Mouse (Mus musculus): ENCODE measurements around the gene Aarsd1. TPM values are rescaled to one million over a fixed set of nuclear protein-coding genes. Genes with fewer than 3 reads are reported as not detected.
"Not testable (repeated sequence)": the region's sequence is repeated elsewhere in the genome, so short reads cannot be mapped to it uniquely, and the experiment has no call there.

Gene Aarsd1
- total RNA-seq, 4 experiments from 2014 or later: 47.2 to 57.2 (median 47.5) TPM

DNA sequence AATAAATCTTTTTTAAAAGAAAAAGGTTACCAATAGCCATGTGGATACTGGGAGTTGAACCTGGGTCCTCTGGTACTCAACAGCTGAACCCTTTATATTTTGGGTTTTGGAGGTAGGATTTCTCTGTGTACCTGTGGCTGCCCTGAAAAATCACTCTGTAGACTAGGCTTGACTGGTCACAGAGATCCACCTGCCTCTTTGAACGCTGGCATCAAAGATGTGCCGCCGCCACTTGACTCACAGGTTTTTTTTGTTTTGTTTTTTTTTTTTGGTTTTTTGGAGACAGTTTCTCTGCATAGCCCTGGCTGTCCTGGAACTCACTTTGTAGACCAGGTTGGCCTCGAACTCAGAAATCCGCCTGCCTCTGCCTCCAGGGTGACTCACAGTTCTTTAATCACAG lies 30.4 kb upstream of the Aarsd1 start:
- no peak for DNase-seq (ENCODE audit: low spot score in 2 of 2)

DNA sequence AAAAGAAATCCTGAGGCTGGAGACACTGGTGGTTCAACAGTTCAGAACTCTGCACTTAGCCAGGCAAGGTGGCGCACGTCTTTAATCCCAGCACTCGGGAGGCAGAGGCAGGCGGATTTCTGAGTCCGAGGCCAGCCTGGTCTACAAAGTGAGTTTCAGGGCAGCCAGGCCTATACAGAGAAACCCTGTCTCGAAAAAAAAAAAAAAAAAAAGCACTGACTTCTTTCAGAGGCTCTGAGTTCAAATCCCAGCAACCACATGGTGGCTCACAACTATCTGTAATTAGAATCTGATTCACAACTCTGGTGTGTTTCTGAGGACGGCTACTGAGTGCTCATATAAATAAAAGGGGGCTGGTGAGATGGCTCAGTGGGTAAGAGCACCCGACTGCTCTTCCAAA lies 29.4 kb upstream of the Aarsd1 start:
- not testable (repeated sequence) for DNase-seq (ENCODE audit: low spot score in 2 of 2)

DNA sequence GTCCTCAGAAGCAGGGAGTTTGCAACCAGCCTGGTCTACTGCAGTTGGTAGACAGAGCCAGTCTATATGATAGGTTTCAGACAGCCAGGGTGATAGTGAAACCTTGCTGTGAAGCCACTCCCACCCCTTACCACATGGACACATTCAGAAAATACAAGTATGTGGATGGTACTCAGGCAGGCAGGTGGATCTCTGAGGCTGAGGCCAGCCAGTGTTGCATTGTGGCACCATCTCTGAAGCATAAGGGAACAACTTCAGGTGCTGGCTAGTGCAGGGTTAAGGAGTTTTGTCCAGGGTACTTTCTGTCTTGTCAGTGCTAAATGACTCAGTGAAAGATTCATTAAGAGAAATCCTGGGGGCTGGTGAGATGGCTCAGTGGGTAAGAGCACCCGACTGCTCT lies 28.9 kb upstream of the Aarsd1 start:
- DNase-seq (ENCODE audit: low spot score in 2 of 2): no peak

DNA sequence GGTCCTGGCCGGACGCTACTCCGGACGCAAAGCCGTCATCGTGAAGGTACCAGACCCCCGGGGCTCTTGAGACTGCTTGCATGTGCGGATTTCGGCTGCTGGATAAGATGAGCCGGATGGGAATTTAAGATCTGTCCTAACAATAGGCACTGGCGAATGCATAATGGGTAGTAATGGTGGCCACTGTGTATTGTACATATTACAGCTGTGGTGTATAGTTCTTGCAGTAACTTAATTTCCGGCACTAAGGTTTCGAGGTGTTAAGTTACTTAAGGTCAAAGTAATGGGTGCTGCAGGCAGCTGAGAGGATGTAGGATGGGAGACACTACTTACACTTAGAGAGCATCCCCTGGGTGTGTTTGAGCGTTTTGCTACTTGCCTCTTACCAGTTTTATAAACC lies 25.3 kb upstream of the Aarsd1 start:
- no peak for DNase-seq (ENCODE audit: low spot score in 2 of 2)

DNA sequence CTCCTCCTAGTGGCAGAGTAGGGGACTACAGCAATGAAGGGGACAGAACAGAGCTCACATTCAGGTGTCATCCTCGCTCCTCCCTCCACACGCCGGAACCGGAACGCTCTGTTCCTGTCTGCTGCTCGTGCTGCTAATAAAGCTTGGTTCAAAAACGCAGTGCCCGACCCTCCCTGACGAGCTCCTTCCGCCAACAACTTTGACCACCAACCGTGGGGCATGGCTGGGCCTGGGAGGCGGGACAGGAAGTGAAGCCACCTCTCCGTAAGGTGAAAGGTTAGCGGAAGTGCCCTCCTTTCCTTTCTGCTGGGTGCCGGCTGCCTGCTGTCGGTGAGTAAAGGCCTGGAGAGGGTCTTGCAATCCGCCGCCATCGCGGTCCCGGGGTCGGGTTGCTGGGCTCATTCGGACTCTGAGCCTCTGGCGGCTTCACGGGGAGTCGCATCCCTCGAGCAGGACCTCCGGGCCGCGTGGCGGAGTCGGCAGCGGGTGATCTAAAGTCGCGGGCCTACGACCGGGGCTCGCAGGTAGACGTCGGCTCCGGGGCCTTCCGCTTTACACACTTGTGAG lies 24.8 kb upstream of the Aarsd1 start, which contains the start of gene Rpl27:
Gene Rpl27 (plus strand): TSS at position 172 of the 567 bp plus-strand sequence.
- DNase-seq (ENCODE audit: low spot score in 2 of 2): peak; percentile 86 to 98

DNA sequence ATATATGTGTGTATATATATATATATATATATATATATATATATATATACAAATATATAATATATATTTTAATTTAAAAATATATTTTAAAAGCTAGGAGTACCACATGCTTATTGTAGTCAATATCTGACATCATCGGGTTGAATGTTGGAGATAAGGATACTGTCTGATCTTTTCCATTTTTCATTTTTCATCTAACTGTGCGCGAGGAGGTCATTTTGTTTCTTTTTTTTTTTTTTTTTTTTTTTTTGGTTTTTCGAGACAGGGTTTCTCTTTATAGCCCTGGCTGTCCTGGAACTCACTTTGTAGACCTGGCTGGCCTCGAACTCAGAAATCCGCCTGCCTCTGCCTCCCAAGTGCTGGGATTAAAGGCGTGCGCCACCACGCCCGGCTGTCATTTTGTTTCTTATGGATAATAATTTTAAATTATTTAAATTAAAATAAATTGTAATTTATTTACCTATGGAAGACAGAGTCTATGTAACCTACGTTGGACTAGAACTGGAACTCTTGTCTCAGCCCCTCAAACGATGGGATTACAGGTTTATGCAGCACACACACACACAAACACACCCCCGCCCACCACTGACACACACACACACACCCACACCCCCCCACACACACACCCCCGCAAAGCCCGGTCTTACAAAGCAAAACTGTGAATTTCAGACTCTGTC lies 24.2 kb upstream of the Aarsd1 start:
- not testable (repeated sequence) for DNase-seq (ENCODE audit: low spot score in 2 of 2)

DNA sequence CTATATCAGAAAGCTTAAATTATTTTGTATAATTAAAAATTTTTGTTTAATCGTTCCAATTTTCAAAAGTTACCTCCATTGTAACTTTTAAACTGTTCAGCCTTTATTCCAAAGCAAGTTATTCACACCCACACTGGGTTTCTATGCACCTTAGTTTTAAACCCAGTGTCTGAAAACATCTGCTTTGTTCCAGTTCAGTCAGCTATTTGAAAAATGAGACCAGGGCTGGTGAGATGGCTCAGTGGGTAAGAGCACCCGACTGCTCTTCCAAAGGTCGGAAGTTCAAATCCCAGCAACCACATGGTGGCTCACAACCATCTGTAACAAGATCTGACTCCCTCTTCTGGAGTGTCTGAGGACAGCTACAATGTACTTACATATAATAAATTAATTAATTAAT lies 20.6 kb upstream of the Aarsd1 start:
- DNase-seq (ENCODE audit: low spot score in 2 of 2): not testable (repeated sequence)

DNA sequence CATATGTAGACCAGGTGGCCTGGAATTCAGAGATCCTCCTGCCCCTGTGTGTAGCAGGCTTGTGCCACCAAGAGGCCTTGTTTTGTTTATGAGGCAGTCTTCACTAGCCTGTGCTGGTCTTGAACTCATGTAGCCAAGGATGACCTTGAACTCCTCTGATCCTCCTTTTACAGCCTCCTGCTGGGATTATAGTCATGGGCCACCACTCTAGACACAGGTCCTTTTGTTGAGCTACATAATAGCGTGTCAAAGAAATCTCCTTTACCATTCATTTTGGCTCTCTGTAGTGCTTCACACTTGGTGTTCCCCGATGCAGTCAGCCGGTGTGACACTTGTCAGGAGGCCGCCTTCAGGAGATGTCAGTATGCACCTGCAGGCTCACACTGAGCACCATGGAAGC lies 19.5 kb upstream of the Aarsd1 start:
- DNase-seq (ENCODE audit: low spot score in 2 of 2): no peak

DNA sequence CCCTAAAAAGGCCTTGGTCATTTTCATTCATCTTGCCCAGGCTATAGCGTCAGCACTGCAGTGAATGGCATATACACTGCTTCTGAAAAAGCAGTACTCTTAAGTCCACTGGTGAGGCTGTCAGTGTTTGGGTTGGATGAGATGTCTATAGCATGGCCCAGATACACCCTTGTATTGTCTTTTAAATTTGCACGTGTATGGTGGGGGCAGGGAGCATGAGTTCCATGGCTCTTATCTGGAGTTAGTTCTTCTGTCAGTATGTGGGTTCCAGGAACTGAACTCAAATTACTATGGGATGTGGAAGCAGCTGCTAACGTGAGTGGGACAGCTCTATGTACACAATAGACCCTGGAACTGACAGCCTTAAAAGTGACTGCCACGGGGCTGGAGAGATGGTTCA lies 18.4 kb upstream of the Aarsd1 start:
- DNase-seq (ENCODE audit: low spot score in 2 of 2): no peak

DNA sequence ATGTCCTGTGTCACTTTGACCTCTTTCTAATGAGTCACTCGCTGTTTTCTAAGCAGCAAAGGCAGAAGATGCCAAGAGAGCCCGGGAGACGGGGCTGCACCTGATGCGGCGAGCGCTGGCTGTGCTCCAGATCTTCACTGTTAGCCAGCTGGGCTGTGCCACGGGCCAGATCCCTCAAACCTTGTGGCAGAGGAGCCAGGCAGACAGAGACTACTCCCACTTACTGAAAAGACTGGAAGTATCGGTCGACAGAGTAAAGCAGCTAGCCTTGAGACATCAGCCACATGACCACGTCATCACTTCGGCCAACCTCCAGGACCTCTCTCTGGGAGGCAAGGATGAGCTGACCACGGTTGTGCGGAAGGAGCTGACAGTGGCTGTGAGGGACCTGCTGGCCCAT lies 16.0 kb upstream of the Aarsd1 start:
- DNase-seq (ENCODE audit: low spot score in 2 of 2): no peak

DNA sequence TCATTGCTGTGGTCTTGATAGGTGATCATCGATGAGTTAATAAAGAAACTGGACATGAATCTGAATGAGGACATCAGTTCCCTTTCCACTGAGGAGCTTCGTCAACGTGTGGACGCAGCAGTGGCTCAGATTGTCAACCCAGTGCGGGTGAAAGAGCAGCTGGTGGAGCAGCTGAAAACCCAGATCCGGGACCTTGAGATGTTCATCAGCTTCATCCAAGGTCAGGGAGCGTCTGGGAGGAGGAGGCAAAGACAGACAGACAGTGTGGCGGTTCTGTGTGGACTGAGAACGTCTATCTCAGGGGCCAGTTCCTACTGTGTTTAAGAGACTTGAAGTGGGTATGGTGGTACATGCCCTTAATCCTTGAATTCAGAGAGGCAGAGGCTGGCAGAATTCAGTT lies 13.9 kb upstream of the Aarsd1 start:
- DNase-seq (ENCODE audit: low spot score in 2 of 2): no peak

DNA sequence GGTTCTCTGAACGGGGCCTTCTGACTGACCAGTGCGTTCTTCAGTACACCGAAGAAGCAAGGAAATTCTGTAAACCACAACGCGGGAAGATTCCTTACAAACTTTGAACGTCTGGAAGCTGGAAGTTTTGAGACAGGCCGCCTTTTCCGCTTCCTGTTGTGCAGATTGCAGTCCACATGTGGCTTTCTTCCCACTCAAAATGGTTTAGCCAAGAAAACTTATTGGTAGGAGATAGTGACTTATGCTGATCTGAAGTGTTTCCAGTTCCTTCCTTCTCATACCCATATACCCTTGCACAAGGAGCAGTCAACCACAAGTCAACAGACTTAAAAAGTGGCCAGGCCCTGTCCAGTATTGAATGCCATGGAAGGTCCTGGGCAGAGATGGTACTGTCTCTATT lies 8.8 kb upstream of the Aarsd1 start:
- no peak for DNase-seq (ENCODE audit: low spot score in 2 of 2)

DNA sequence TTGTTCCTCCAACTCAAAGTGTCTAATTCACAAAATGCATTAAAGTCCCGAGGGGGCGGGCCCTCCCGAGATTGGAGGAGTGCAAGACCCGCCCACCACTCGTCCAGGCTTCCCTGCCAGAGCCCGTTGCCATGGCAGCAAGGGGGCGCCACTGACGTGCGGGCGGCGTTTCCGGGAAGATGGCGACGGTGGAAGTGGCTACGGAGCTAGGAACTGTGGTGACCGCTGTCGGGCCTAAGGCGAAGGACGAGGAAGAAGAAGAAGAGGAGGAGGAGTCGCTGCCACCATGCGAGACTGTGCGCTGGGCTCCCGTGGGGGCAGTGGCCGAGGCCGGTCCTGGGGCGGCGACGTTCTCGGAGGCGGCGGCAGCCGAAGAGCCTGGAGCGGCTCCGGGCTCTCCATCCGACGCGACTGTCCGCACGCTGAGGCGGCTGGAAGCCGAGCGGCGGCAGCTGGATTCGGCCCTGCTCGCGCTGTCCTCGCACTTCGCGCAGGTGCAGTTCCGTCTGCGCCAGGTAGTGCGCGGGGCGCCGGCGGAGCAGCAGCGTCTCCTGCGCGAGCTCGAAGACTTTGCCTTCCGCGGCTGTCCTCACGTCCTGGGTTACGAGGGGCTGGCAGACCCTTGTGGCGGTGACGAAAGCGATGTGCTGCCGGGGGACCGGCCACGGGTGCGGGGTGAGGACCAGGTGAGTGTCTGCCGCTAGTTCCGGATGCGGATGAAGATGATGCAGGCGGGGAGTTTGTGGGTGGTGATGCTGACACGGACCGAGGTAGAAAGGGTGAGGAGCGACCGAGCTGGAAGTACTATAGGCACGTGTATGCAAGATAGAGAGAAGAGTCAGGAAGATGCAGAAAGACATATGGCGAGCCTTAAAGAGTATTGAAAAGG lies 7.8 kb upstream of the Aarsd1 start, which contains the start of the genes Rundc1 and Ptges3l:
Gene Rundc1 (plus strand): TSS at position 161 of the 889 bp plus-strand sequence.
Gene Ptges3l (minus strand): TSS at position 409 of the 889 bp plus-strand sequence.
- DNase-seq (ENCODE audit: low spot score in 2 of 2): peak; percentile 94 to 96

DNA sequence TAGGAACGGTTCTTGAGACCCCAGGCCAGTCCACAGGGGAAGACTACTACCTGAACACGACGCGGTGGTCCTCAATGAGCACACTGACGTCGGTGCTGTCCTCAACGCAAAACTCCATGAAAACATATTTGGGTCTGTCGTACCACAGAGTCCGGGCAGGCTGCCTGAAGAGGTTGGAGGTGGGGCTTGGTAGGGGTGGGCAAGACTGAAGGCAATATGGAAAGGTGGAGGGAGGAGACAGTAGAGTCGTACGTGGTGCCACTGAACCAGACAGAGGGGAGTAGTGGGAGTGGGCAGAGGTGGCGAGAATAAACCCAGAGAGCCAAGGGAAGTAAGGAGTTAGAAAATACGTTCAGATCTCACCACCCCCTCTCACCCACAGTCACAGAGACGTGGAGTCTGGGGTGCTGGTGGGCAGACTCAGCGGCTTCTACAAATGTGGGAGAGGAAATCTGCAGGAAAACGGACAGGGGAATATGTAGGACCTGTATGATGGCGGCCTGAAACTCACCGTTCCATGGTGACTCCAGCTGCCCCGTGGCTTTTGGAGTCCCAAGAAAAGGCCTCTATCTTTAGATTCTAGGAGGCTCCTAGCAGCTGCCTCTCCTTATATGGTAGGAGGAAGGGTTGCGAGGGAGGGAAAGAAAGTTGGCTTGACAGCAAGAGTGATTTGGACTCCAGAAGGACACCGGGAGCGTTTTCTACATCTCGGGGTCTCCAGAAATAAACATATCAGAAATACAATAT lies 6.9 kb upstream of the Aarsd1 start, which contains the start of gene Gm27029:
Gene Gm27029 (minus strand): TSS at position 692 of the 747 bp plus-strand sequence.
- DNase-seq (ENCODE audit: low spot score in 2 of 2): peak; percentile 32 to 33

DNA sequence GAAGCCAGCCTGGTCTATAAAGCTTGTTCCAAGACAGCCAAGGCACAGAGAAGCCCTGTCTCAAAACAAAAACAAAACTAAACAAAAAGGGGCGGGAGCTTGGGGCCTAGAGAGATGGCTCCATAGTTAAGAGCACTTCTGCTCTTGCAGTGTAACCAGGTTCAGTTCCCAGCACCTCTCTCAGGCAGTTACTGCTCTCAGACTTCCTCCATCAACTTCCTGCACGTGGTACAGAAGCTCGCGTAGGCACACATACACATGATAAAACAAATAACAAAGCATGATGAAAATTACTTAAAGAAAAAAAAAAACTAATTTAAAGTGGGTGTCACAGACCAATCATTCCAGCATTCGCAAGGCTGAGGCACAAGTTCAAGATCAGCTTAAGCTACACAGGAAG lies 2.7 kb upstream of the Aarsd1 start:
- no peak for DNase-seq (ENCODE audit: low spot score in 2 of 2)

DNA sequence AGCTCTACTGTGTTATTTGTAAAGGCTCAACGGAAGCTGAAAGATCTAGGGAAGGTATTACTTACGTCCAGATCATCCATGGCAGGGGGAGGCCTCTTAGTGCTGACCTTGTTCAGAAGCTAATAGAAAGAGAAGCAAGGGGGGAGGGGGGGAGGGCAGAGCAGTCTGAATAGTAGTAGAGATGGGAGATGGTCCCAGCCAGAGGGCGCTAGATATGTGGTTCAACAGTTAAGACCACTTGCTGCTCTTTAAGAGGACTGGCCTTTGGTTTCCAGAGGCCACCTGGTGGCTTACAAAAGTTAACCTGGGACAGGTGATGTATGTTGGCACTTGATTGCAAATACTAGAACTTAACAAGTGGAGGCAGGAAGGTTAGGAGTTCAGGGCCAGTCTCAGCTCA lies 2.2 kb upstream of the Aarsd1 start:
- DNase-seq (ENCODE audit: low spot score in 2 of 2): no peak

DNA sequence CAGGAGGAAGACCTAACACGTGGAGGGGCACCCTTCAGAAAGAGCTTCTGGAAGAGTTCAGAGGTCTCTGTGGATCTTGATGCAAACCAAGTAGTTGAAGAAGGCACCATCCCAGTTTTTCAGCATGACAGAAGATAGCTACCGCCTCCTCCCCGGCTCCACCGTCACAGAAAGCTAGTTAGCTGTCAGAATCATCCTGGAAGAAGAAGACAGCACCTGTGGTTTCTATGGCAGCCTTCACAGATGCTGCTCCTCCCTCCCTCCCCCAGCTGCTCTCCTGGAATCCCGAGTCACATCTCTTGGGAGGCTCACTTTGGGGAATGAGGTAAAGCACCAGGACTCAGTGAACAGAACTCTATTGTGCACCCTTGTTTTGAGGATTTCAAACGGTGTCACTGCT lies 1.6 kb upstream of the Aarsd1 start:
- peak in 1 of 2 experiments; percentile 54 for DNase-seq (ENCODE audit: low spot score in 2 of 2)

DNA sequence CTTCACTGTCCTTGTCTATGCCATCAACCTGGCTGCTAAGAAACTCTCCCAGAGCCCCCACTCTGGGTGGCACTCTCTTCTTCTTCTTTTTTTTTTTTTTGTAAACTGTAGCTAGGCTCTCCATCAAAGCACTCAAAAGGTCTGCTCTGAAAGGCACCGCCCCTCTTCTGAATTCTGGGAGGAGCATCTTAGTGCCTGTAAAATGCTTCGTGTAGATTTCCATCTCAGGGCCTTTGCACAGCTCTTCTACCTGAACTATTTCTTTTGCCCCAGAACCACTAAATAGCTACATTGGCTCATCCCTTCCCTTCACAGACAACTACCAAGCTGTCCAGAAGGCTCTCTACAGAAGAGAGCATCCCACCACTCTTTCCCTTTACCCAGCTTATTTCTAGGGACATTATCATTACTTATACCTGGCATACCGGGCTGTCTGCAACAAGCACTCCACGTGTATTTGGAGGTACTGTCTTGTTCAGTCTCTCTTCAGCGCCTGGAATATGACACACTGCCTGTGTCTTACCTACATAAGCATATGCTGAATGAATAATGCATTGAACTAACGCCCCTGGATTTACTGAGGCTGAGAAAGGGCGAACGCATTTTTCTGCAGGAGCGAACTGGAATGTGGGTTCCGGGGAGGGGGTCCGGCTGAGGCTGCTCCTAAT lies 848 bp downstream of the Aarsd1 start:
- no peak for DNase-seq (ENCODE audit: low spot score in 2 of 2)

DNA sequence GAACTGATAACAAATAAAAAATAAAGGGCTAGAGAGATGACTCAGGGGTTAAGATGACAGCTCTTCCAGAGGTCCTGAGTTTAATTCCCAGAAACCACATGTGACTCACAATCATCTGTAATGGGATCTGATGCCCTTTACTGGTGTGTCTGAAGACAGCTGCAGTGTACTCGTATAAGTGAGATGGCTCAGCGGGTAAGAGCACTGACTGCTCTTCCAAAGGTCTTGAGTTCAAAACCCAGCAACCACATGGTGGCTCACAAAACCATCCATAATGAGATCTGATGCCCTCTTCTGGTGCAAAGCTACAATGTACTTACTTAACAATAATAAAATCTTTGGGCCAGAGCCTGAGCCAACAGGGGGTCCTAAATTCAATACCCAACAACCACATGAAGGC lies 2.1 kb downstream of the Aarsd1 start:
- no peak for DNase-seq (ENCODE audit: low spot score in 2 of 2)

DNA sequence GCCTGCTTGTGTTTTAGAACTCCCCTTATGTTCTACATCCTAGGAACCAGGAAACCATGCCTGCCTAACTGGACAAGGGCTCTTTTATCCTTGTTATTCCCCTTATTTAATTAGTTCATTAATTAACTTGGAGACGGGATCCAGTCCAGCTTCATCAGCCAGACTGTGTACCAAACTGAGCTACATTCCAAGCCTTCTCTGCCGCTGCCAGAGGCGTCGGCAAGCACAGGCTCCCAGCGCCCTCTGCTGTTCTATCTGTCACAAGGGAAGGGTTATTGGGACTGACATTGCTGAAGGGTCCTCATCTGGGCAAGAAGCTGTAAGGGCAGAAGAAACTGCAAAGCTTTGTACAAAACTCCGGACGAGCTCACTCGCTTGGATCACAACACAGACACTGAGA lies 22.3 kb downstream of the Aarsd1 start:
- DNase-seq (ENCODE audit: low spot score in 2 of 2): peak; percentile 21 to 43

DNA sequence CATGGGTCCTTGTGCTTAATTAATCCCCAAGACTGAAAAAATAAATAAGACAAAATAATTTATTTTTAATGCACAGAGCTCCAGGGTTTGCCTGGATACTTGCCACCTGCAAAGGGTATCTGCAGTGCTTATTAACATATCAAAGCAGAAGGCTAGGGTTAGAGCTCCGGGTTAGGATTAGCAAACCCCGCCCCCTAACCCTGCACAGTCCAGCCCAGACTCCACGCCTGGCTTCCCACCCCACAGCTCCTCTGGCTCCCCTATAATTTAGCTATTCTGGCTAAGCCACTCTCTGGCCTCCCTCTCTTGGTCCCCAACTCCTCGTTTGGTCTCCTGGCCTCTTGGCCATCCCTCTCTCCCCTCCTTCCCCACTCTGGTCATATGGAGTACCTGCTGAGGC lies 35.6 kb downstream of the Aarsd1 start:
- DNase-seq (ENCODE audit: low spot score in 2 of 2): no peak

Data from left cerebral cortex, adult 8-10 months (tissue).